Mouse (Mus musculus): ENCODE measurements at regions not wholly inside any gene's neighbourhood (a gene's known extent, or its start where the extent isn't known, plus 50 kb on each side); places are given as distances from the start of the nearest gene placed in this dataset.

- DNase-seq (ENCODE audit: low read depth, low spot score) = peak; percentile 26
These were observed 61.7 kb upstream of the 6030498E09Rik start for GRCm38 (mm10) chrX:38710660-38711264.

- DNase-seq (ENCODE audit: low read depth, low spot score) = peak; percentile 57
These were observed 60.8 kb upstream of the 6030498E09Rik start for GRCm38 (mm10) chrX:38711442-38712258.

All from forelimb bud, embryonic 11.5 days (tissue).